Mouse (Mus musculus) layer of hippocampus, adult 2 months (tissue): ENCODE data around the gene Sult6b1. TPM values are rescaled to one million over a fixed set of nuclear protein-coding genes. Genes with fewer than 3 reads are reported as not detected.
A peak's percentile ranks its signal among the peaks of the same experiment; 100 is the strongest.

Experiments used
- DNase-seq, 2 experiments: peaks; one replicate each; pipeline ENCODE4 v3.0.0; 2022; ENCODE audit warnings: low spot score in 2 of 2
- H3K27ac ChIP-seq: fragments of 200-600 bp; 2 replicates; pipeline ENCODE4 v1.8.1; 2022
- H3K4me3 ChIP-seq: fragments of 200-600 bp; 2 replicates; pipeline ENCODE4 v1.8.1; 2022; ENCODE audit warnings: mild to moderate bottlenecking
- CTCF ChIP-seq: fragments of 200-600 bp; conservative IDR thresholded peaks from 2 replicates; pipeline ENCODE4 v1.8.1; 2022; ENCODE audit warnings: antibody characterized with exemption, mild to moderate bottlenecking, moderate library complexity
- long read RNA-seq, 2 experiments: library from polyadenylated mRNA; stranded (forward); transcript quantifications; one replicate each; pipeline ENCODE4 v2.0.0; 2021; ENCODE audit warnings: borderline mapping rate in 2 of 2
- total RNA-seq, 2 experiments: library from RNA; stranded (reverse); gene quantifications; 2 replicates each; pipeline ENCODE4 v1.2.3; 2021

The Sult6b1 gene
- total RNA-seq = not detected
- long read RNA-seq, experiment 1 = 0 reads
- long read RNA-seq, experiment 2, partial matches to known transcripts = 0 of 1 reads
- long read RNA-seq, experiment 2, other reads (novel, unspliced or antisense) = 1 of 1 reads

- no peak for DNase-seq
- no peak for TF ChIP-seq CTCF
- Histone ChIP-seq H3K27ac (no peak within 1 kb of the TSS), H3K4me3 (no peak within 1 kb of the TSS)
Measured at GRCm38 (mm10) chr17:78906892-78907291, at the start of gene Sult6b1. Sult6b1 (minus strand) TSS chr17:78906992.

DNA sequence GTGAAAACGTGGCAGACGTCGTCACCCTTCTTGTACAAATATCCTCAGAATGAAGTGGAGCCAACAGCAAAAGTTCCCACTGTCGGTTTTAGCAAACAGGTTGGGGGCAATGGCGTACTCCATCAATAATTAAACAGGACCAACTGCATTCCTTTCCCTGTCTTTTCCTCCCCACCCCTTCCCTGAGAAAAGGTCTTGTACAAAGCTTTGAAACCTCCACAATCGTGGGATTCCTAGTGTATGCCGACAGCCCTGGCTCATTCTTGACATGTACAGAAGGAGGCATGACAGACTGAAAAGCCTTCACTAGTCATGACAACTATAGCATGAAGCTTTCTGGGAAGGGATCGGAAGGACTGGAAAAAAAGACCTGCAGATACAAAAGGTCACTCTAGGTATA lies 46.4 kb upstream of the Sult6b1 start:
- no peak overlapping the region for H3K27ac ChIP-seq
- DNase-seq = no peak
- no peak for TF ChIP-seq CTCF

DNA sequence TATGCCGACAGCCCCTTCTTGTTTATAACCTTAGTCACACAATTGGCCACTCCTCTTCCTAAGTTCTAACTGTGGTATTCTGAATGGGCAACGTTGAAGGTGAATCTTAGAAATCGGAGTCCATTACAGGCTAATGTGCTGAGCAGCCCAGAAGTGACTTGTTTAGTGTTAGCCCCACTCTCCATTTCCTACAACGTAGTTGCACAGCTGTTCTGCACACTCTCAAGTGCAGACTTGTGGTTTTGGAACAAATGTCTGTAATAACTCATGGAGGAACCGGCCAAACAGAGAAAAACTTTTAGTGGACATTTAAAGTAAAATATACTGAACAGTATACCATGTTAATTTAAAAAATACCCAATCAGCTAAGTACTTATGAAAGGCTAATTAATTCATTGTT lies 45.3 kb upstream of the Sult6b1 start:
- DNase-seq = no peak
- no peak overlapping the region for H3K4me3 ChIP-seq
- TF ChIP-seq CTCF = no peak
- no peak overlapping the region for H3K27ac ChIP-seq

More for the DNA sequence above, 46.4 kb upstream of the Sult6b1 start:
- H3K4me3 ChIP-seq = no peak overlapping the region

DNA sequence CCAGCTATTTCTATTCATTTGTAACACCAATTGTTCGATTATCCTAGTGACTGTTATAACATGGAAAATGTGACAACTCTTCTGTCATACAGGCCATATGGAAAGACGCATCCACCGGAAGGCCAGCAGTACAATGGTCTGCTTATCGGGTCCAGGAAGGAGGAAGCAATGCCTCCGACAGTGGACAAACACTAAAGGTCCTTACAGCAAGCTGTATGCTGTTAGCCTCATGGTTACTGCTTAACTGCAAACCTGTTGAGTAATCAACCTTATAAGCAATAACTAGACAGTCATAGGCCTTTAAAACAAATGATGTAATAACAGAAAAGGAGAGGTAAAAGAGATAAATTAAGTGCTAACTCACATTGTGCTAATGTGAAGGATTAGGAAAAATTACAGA lies 44.4 kb upstream of the Sult6b1 start:
- DNase-seq = no peak
- H3K4me3 ChIP-seq = no peak overlapping the region
- H3K27ac ChIP-seq = no peak overlapping the region
- no peak for TF ChIP-seq CTCF

- no peak for DNase-seq
- H3K27ac ChIP-seq = no peak overlapping the region
- H3K4me3 ChIP-seq = no peak overlapping the region
- TF ChIP-seq CTCF = no peak
Measured at GRCm38 (mm10) chr17:78942579-78942978, 35.8 kb upstream of the Sult6b1 start.

DNA sequence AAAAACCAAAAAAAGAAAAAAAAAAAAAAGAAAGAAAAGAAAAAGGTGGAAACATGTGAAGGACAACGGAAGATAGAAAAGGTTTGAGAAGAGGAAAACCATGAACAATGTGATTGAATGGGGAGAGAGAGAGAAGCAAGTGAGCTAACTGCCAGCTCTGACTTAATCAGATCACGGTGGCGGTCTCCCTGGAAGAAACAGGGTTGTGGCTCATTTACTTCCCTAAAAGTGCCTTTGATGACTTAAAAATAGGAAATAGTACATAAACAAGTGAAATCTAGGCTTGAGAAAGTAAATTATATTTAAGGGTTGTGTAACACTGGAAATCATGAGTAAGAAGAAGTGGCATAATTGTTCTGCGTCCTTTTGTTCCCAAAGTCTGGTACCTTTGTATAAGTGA lies 32.1 kb upstream of the Sult6b1 start:
- TF ChIP-seq CTCF = no peak
- H3K27ac ChIP-seq = no peak overlapping the region
- DNase-seq = no peak
- H3K4me3 ChIP-seq = no peak overlapping the region

DNA sequence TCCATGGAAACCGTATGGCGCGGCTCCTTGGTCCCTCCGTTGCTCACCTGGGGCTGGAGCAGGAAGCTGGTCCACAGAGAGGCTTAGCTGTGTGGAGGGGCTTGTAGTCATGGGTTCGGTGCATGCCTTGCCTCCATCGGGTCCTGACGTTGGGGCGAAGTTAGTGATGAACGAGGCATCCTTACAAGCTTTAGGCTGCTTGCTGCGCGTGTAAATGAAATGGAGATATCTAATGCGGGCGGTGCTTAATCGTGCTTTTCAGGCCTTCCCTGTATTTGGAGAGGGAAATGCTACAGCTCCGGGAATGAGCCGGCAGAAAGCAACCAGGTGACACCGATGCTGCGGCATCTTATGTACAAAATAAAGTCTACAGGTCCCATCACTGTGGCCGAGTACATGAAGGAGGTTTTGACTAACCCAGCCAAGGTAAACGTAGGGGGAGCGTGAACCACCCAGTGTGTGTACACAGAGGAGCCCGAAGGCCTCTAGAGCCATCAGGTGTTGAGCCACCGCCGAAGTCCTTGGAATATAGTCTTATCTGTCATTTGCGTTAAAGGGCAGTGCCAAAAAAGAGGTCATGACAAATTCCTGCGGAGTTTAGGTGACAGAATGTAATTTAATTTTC lies 30.5 kb upstream of the Sult6b1 start:
- DNase-seq = no peak

DNA sequence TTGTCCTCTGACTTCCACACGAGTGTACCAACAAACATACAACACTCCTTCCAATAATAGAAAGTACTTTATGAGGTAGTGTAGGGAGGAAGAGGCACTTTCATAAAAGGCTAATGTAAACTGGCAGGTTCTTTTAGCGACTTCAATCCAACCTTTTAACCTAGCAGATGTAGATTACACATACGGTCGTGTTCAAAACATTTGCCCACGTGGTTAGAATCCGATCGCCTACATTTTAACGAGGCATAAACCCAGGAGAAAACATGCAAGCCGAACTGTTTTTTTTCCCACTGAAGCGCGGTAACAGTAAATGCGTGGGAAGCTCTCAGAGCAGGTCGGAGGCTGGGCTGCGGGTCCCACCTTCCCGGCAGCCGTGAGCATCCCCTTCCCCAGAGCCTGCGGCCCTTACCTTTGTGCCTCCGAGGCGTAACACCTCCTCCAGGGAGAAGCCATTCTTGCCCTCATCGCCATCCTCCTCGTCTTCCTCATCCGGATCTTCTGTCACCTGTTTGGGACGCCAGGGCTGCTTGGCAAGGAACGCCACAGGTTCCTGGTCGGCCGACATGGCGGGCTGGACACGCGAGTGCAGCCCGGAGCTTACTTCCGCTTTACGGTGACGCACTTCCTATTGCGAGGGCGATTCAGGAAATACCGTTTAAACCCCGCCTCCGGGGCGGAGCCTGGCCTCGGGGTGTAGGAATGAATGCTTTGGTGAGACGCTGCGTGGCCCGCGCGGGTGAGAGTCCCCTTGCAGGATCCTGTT lies 29.9 kb upstream of the Sult6b1 start, which contains the start of the genes Cebpz and Ndufaf7:
Gene Cebpz, minus strand, starts transcription at position 601 of the 763 bp plus-strand sequence.
Gene Ndufaf7, plus strand, starts transcription at position 671 of the 763 bp plus-strand sequence.
- peak within 1 kb of the TSS; percentile 85 for H3K27ac ChIP-seq
- peak; percentile 98 for DNase-seq
- TF ChIP-seq CTCF = no peak
- H3K4me3 ChIP-seq = peak within 1 kb of the TSS; percentile 88

More for the DNA sequence above, 30.5 kb upstream of the Sult6b1 start:
- TF ChIP-seq CTCF = no peak
- Histone ChIP-seq H3K27ac (peak overlapping the region; percentile 85), H3K4me3 (peak overlapping the region; percentile 88)

DNA sequence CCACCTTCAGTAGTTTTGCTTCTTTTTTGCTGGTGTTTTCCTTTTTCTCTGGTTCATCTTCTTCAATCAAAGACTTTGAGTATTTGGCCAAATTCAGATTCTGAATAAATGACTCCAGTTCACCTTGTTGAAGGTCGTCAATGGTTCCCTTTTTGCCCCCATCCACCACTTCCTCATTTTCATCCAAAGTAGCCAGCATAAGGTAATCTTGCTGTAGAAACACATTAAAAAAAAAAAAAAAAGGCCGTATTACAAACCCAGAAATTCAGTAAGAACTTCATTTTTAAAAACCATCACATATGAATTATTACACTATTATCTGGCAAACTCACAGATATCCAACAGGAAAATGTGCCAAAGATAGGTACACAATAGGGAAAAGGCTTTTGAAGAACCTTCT lies 29.1 kb upstream of the Sult6b1 start:
- no peak for DNase-seq
- H3K27ac ChIP-seq = no peak overlapping the region
- no peak for TF ChIP-seq CTCF
- H3K4me3 ChIP-seq = peak overlapping the region; percentile 88

DNA sequence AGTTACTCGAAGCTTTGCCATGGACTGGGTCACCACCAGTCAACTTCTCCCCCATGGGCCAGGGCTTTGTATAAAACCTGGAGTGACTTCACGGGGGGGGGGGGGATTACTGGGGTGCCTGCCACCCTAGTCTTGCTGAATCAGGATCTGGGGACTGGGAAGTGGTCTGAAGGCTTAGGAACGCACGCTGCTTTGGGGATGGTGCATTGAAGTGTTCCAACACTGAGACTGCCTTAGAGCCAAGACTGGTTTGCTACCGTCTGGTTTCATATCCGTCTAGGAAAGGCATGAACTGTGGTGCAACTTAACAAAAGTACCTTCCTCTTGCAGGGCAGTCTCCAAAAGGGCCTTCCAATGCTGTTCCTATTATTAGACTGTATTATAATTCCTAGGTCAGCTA lies 10.9 kb upstream of the Sult6b1 start:
- no peak for DNase-seq
- Histone ChIP-seq H3K27ac (peak overlapping the region; percentile 94), H3K4me3 (no peak overlapping the region)
- no peak for TF ChIP-seq CTCF

DNA sequence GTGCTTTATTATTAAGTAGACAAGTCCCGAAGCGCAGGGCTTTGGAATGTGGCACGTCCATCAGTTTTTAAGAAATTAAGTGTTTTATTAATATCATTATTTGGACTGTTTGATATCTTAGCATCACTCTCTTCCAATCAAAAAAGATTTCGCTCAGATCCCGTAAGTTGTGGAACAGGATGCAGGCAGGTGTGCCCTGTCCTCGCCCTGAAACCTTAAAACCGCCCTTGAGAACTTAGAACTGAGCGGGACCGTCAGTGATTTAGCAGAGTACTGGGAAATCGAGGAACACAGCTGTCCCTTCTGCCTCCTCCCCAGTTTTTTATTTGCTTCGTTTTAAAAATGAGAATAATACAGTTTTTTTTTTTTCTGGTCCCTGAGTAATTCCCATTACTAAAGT lies 10.1 kb upstream of the Sult6b1 start:
- Histone ChIP-seq H3K4me3 (peak overlapping the region; percentile 86), H3K27ac (peak overlapping the region; percentile 94)
- no peak for TF ChIP-seq CTCF
- no peak for DNase-seq

- DNase-seq = peak; percentile 85 to 90
- peak within 1 kb of the TSS; percentile 86 for H3K4me3 ChIP-seq
- H3K27ac ChIP-seq = peak within 1 kb of the TSS; percentile 94
- TF ChIP-seq CTCF = no peak
Measured at GRCm38 (mm10) chr17:78916369-78916813, 9.6 kb upstream of the Sult6b1 start, which contains the start of gene Cebpzos. Cebpzos (plus strand) TSS chr17:78916500.

DNA sequence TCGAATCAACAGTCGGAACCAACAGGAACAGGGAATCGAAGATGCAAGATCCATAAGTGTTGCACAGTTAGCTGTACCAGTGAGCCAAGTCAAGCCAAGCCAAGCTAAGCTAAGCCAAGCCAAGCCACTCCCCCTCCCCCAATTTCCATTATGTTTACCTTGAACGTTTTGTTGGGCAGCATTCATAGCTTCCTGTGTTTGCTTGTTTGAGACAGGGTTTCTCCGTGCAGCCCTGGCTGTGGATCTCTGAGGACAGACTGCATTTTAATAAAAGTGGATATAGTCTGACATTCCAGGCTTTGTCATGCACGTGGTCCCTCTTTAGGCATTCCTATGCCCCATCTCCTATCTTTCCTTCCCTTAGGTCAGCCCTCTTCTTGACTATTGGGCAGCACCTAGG lies 9.0 kb upstream of the Sult6b1 start:
- no peak for DNase-seq
- Histone ChIP-seq H3K27ac (peak overlapping the region; percentile 94), H3K4me3 (peak overlapping the region; percentile 86)
- no peak for TF ChIP-seq CTCF
